Mouse (Mus musculus) CD8-positive naive resting alpha-beta T cell, adult 2 months (primary cell): ENCODE results near the gene Rragd.
"Not testable (repeated sequence)": the region's sequence is repeated elsewhere in the genome, so short reads cannot be mapped to it uniquely, and the experiment has no call there.

Experiments used
- DNase-seq, 2 experiments: peaks; one replicate each; pipeline ENCODE4 v3.0.0; 2022; ENCODE audit warnings: low read depth in 2 of 2, low spot score in 2 of 2

The Rragd gene

DNA sequence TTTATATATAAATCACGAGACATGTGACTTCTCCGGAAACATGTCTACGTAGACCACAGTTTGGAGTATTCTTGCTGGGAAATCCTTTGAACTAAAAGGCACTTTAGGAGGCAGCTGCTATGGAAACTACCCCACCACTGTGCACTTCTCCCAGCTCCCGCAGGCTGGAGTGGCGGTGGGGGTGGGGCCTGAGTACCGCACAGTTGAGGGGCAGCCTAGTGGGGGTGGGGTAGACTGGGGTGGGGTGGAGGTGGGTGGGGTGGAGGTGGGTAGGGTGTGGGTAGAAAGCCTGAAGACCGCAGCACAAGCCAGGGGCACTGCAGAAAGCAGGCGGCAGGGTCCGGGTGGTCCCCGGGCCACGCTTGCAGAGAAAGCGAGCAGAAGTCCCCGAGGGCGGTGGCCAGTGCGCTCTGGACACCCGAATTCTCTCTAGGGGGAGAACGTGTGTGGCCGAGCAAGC lies at the start of gene Rragd:
Gene Rragd (plus strand): TSS at position 322 of the 460 bp plus-strand sequence.
- peak; percentile 22 to 37 for DNase-seq

DNA sequence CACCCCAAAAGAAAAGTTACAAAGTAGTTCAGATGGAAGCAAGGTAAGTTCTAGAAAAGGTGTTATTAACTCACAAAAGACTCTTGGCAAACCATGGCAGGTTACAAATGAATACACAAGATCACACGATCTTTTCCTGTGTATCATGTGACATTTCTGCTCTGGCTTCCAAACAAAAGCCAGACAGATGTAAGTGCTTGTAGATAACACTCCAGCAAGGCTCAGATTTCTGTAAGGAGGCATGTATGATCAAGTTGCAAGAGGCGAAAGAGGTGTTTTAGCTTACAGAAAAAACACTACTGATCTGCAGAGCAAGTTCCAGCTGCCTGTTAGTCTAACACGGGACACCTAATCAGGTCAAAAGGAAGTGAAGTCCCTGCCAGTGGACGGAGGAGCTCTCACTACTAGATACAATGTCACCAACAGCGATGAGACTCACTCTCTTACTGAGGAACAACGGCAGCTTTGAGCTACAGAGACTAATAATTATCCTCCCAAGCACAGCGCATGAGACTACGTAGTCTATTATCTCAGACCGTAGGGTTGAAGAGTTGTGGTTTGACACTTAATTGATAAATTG lies 46.0 kb upstream of the Rragd start:
- no peak for DNase-seq

DNA sequence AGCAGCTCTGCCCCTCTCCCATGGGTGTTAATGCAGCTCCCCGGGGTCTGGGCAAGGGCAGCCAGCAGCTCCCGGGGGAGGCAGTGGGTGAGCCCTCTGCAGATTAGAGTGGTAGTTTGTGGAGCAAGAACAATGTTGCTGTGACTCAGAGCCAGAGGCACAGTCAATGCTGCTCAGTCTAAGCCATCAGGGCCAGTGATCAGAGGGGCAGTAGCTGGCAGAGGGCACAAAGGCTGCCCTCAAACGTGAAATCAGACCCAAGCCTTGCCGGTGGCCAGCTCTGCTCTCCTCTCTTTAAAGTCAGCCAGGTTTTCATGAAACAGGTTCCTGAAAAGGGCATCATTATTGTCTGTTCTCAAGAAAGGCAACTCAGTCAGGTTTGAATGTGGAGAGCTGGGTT lies 43.3 kb upstream of the Rragd start:
- no peak for DNase-seq

DNA sequence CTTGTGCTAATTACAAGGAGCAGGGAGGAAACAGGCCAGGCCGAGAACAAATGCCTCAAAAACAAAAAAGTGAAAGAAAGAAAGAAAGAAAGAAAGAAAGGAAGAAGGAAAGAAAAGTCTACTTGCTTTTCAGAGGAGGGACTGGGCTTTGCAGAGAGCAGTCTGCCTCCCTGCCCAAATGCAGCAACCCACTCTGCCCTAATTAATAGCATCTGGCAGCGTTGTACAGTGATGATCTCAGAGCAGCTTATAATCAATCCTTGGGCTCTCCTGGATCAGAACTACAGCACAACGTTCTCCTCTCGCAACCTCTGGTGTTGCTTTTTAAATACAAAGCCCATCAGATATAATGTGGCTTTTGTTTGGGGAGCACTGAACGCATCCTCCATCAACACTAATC lies 42.9 kb upstream of the Rragd start:
- no peak for DNase-seq

DNA sequence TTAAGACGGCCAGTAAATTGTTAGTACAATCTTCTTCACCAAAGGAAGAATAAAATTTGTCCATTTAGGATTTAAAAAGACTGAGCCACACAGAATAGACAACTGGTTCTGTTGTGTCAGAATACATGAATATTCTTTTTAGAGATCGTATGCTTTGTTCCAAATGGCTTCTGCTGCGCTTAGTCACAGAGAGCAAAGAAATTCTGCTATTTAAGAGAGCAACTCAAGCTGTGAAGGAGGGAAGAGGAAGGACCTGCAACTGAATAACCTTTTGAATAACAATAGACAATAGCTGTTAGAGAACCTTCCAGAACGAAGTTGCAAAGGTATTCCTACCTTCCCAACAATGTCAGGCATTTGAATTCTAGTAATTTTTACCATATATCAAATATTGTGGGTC lies 41.9 kb upstream of the Rragd start:
- DNase-seq, result no peak

DNA sequence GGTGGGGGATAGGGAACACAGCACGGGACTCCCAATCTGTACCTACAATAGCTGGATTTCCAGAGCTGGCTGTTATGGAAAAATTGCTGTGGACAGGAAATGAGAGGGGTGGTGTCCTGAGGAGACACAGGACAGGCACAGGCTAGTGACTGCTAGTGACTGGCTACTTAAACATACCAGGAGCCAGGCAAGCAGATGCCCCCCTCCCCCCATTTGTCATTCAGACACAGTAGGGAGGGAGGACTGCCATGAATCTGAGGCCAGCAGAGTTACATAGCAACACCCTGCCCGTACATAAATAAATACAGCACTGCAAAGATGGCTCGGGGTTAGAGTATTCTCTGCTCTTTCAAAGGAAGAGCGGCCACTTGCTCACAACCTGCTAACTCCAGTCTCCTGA lies 35.2 kb upstream of the Rragd start:
- DNase-seq, result no peak

DNA sequence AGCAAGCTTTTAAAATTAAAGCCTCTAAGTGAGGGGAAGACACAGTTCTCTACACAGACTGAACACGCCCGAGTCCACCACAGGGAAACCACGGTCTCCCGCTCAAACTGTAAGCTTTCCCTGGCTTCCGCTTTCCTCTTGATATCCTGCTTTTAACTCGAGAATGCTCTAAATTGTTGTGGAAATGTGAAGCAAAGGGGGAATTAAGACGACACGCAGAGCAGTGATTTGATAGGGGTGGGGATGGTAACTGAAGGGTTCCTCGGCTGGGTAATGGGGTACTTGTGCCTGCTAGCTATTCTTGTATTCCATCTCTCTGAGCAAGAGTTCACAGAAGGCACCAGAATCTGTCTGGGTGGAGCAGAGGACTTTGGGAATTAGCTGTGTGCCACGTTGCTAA lies 34.1 kb upstream of the Rragd start:
- no peak for DNase-seq

DNA sequence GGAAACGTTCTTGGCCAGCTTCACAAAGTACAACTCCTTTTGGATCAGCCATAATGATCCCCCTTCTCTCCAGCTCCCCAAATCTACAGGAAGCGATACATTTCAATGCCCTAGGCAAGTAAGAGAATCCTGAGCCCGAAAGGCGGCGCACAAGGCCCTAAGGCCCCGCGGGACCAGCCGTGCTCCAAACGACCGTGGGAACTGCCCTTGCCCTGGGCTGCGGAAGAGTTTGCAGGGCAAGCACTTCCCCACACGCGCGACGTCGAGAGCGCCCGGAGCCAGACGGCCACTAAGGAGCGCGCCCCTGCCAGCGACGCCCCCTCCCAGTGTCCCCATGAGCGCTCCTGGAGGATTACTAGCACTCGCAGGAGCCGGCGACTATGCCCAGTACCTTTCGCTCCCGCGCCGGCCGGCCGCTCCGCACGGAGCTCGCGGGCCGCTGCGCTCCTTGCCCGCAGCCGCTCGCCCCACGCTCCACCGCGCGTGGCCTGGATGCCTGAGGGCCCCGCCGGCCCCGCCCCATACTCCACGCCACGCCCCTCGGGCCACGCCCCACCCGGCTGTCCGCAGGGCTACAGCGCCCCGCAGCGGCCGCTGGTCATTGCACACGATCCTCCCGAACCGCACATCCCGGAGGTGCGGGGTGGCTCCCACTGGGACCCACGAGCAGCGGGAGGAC lies 32.3 kb upstream of the Rragd start, which contains the start of gene Ankrd6:
Gene Ankrd6 (minus strand): TSS at position 486 of the 679 bp plus-strand sequence.
- DNase-seq, result peak; percentile 42 to 61

DNA sequence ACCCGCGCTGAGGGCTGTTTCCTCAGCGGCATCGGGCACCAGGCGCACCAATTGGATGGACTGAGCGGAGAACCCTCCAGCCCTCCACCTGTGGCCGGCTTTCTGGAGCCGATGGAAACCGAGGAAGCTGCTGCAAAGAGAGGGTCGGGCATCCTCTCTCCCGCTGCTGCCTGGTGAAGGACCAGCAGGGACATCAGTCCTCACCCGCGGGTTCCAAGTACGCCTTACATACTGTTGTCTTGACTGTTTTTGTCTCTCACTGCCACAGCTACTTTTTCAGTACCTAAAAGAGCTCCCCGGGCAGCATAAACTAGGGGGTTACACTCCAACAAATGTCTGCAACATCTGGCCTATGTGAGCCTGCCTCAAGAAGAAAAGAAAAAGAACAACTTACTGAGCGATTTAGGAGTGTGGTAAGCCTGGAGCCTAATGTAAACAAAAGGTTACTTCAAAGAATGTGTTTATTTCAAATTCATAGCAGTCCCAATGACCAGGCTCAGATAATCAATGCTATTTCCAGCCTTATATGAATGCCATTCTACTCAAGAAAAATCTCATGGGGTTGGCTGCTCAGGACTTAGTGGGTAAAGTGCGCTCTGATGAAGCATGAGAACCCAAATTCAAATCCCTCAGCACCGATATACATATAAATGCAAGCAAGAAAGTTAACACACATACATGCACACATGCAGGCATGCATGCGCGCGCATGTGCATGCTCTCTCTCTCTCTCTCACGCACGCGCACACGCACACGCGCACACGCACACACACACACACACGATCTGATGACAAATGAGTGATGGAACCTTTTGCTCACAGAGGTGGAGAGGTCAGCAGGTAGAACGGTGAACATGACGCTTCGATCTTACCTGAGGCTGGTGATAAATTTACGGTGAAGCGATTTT lies 31.5 kb upstream of the Rragd start:
- no peak for DNase-seq

DNA sequence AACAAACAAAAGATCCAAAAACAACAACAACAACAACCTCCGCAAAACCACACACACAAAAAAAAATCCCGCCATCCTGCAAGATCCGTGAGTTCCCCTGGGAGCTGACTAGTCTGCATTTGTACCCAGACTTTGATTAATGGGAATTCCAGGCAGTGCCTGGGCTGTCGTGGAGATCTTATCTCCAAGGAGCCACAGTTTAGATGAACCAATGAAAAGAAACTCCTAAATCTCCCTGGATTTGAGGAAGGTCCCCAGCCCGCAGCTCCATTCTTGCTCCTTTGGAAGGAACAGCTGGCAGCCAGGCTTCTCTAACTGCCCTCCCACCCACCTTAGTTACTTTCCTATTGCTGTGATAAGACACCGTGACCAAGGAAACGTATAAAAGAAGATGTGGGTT lies 30.2 kb upstream of the Rragd start:
- DNase-seq, result no peak

DNA sequence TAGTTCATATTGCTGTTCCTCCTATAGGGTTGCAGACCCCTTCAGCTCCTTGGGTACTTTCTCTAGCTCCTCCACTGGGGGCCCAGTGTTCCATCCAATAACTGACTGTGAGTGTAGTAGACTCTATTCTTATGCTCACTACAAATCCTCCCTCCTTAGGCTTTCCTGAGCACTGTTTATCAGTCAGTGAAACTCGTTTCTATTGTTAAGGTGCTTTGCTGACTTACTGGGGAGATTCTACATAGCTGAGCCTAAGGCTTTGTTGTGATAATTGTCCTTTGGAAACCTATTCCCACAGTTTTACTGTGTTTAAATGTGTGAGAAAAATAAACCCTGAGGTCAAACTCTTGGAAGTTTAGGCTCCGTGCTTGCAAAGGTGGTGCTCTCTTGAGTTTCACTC lies 26.4 kb upstream of the Rragd start:
- DNase-seq, result no peak

DNA sequence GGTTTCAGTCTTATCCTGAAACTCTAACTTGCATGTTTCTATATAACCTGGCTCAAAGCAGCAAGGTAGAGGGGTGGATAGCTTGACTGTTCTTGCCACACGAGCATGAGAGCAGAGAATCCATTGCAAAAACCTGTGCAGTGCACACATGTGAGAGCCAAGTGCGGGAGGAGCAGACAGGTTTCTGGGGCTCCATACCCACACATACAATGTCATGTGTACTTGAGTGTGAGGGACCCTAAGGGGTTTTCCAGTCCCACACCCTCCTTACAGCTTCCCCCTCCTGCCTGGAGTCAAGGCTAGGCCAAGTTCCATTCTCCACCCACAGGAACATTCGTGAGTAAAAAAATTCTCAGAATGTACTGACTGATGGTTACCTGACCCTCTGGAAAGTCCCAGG lies 21.4 kb upstream of the Rragd start:
- no peak for DNase-seq

DNA sequence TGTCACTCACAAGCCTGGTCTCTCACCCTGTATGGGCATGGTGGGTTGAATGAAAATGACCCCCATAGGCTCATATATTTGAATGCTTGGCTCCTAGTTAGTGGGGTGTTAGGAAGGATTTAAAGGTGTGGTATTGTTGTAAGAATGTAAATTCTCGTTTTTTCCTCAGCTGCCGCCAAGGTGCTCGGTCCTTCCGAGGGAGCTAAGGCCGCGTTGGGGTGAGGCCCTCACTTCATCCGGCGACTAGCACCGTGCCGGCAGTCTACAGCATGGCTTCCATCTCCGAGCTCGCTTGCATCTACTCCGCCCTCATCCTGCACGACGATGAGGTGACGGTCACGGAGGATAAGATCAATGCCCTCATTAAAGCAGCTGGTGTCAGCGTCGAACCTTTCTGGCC lies 18.2 kb upstream of the Rragd start:
- DNase-seq, result not testable (repeated sequence)

DNA sequence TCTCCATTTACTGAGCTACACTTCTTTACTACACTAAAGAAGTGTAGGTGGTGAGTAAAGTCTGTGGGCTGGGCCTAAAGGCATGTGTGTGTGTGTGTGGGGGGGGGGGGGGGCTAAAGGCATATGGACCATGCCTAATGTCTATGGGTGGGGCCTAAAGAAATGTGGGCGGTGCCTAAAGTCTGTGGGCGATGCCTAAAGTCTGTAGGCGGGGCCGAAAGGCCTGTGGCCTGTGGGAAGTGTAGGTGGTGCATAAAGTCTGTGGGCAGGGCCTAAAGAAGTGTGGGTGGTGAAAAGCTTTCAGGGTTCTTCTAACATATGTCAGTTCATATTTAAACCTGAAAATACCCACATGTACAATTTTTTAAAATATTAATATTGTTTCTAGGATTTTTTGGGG lies 5.5 kb upstream of the Rragd start:
- no peak for DNase-seq

DNA sequence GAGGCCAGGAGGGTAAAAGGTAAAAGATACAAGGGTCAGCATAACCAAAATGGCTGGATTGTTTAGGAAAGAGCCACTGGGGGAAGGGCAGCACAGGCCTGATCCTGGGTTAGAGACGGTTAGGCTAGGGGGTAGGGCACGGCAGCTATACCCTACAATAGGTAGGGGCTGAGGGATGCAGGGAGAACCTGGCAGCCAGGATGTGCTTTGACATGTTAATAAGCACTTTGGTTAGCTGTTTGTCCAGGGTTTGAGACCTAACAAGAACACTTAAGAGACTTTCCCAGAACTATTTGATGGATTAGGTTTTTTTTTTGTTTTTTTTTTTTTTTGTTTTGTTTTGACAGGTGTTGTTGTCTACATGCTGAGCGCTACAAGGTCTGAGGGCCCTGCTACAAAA lies 2.8 kb upstream of the Rragd start:
- no peak for DNase-seq

DNA sequence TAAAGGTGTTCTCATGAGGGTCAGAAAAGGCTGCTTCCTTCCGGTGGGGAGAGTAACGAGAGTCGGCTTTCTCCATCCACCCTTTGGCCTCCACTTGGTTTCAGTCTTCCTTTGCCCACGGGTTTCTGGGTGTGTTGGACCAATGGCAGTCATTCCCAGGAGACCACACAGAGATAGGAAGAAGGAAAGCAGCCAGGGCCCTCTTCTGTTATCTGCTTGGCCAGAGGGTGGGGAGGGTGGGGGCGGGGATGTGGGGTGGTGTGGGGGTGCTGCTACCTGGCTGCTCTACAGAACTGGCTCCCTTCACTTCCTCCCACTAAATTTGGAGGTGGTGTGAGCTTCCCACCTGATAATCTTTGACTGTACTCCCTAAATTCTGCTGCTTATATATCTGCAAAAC lies 1.2 kb upstream of the Rragd start:
- no peak for DNase-seq

DNA sequence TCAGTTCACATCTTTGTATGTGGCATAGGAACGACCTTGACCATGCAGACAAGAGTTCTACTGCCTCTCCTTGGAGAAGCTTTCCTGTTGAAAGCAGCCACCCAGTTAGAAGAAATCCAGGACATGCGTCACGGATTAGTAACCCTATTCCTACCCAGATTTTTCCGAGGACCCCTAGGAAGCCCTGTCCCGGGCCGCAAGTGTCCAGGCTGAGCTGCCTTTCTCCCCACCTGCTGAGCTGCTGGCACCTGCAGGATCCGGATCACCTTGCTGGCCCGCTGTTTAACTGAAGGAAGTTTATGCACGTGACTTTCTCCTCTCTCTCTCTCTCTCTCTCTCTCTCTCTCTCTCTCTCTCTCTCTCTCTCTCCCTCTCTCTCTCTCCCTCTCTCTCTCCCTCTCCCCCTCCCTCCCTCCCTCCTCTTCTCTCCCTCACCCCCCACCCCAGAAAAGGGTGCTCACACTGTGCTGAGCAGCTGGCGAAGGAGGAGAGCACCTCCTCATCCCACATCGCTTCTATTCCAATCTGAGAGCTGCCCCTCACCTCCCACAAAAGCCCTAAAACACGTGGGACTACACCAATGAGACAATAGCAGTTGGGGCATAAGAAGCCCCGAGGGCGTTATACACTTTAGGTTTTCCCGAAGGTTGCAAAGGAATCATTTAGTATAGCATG lies 659 bp upstream of the Rragd start:
- DNase-seq, result peak in 1 of 2 experiments; percentile 5

DNA sequence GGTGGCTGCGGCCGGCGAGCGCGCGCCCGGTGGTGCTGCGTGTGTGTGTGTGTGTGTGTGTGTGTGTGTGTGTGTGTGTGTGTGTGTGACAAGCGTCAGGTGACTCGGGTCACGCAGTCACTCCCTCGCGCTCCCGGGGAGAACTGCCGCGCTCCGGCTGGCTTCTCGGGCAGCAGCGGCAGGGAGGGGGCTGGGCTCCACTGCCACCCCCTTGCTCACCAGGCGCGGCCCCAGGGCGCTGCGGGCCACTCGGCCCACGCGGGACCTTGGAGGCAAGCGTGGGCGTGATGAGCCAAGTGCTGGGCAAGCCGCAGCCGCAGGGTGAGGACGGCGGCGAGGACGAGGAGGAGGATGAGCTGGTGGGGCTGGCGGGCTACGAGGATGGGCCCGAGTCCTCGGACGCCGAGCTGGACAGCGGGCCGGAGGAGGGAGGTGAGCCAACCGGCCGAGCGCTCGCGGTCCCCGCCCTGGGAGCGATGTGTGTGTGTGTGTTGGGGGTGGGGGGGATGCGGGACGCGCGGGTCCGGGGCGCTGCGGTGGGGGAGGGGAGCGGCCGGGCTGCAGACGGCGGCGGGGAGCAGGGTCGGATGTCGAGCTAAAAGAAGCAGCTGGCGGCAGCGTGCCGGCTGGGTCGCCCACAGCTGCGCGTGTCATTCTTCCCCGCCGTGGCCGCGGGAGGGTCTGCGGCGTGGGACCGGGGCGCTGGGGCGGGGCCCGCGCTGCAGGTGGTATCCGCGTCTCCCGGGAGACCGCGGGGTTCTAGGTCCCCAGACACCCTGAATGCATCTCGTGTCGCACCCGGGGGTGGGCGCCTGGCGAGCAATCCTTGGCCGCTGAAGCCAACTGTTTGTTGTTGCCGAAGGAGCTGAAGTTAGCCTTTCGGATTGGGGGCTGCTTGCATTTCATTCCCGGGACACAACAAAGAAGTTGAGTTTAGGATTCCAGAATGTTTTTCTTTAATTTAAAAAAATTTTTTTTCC lies 629 bp downstream of the Rragd start:
- peak; percentile 48 to 51 for DNase-seq

DNA sequence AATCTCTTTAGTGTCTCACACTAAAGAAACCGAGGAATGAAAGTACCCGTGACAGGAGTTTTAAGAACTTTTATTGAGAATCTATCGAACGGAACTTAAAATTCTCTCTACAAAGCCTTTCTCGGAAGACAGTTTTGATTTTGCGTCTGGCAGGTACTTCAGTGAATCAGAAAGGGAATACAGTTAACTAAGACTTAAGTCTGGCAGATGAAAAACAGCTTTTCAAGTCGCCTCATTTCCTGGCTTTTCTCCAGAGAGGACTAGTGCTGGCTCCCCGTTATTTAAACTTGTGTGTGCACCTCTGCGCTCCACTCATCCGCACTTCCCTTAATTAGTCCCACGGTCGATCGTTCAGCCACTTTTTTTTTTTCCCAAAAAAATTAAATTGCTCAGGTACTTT lies 1.4 kb downstream of the Rragd start:
- DNase-seq, result no peak
